Mouse (Mus musculus) heart, adult 2 months (tissue): ENCODE measurements around the gene Slc9a3r1. TPM values are rescaled to one million over a fixed set of nuclear protein-coding genes. Genes with fewer than 3 reads are reported as not detected.

ENCODE experiments used
- DNase-seq, 2 experiments: peaks; one replicate each; pipeline ENCODE4 v3.0.0; 2021
- H3K27ac ChIP-seq: fragments of 200-600 bp; 2 replicates; pipeline ENCODE4 v1.8.1; 2022
- H3K27me3 ChIP-seq: fragments of 200-500 bp; 2 replicates; pipeline ENCODE4 v1.6.1; 2012; ENCODE audit warnings: mild to moderate bottlenecking, low read length, inconsistent platforms, mixed read lengths; ENCODE audit not compliant: control insufficient read depth, insufficient read depth
- H3K36me3 ChIP-seq: fragments of 200-500 bp; 2 replicates; pipeline ENCODE4 v1.6.1; 2012; ENCODE audit warnings: low read length, inconsistent platforms; ENCODE audit not compliant: control insufficient read depth, insufficient read depth
- H3K4me1 ChIP-seq: fragments of 200-500 bp; 2 replicates; pipeline ENCODE4 v1.6.1; 2011; ENCODE audit warnings: low read length; ENCODE audit not compliant: control insufficient read depth, insufficient read depth
- H3K4me3 ChIP-seq: fragments of 200-600 bp; 2 replicates; pipeline ENCODE4 v1.8.1; 2022
- H3K79me2 ChIP-seq: fragments of 200-500 bp; replicated peaks from 2 replicates; pipeline ENCODE4 v1.6.1; 2012; ENCODE audit warnings: mild to moderate bottlenecking, inconsistent platforms, low read length, moderate library complexity, mixed read lengths; ENCODE audit not compliant: control insufficient read depth, insufficient read depth
- H3K9ac ChIP-seq: fragments of 200-500 bp; 2 replicates; pipeline ENCODE4 v1.6.1; 2012; ENCODE audit warnings: low read depth, mild to moderate bottlenecking, control low read depth, inconsistent platforms, low read length, mixed read lengths
- CTCF ChIP-seq: fragments of 200-600 bp; IDR thresholded peaks from 2 replicates; pipeline ENCODE4 v1.8.1; 2022; ENCODE audit warnings: antibody characterized with exemption, mild to moderate bottlenecking, moderate library complexity
- EP300 ChIP-seq: fragments of 200-500 bp; IDR thresholded peaks from 2 replicates; pipeline ENCODE4 v1.6.1; 2011; ENCODE audit warnings: low read depth, low read length, control low read depth; ENCODE audit not compliant: insufficient read depth
- POLR2A ChIP-seq: fragments of 200-500 bp; IDR thresholded peaks from 2 replicates; pipeline ENCODE4 v1.6.1; 2011; ENCODE audit warnings: mild to moderate bottlenecking, low read depth, low read length, control low read depth; ENCODE audit not compliant: insufficient read depth
- WGBS: fragments of 180-500 bp; shearing (Covaris S2); methylation state at CpG from one replicate; pipeline ENCODE4 v1.1.7; 2018; 5-methylcytosine and 5-hydroxymethylcytosine counted together
- intact Hi-C: fragments of 180-260 bp; cut with DNase I; formaldehyde crosslinking; loops from one replicate; pipeline ENCODE4 v1.15.1; 2025
- polyA plus RNA-seq: library from polyadenylated mRNA; depleted of rRNA; stranded (reverse); fragments of >200 nt; gene quantifications from 2 replicates; pipeline ENCODE4 v1.2.3, GENCODE M21; 2012; rRNA removed
- total RNA-seq, 2 experiments: library from RNA; stranded (reverse); gene quantifications; 2 replicates each; pipeline ENCODE4 v1.2.3; 2021

Slc9a3r1 gene
- total and polyA plus RNA-seq, 3 experiments, result 8.1 to 10.1 (median 9.7) TPM

DNA sequence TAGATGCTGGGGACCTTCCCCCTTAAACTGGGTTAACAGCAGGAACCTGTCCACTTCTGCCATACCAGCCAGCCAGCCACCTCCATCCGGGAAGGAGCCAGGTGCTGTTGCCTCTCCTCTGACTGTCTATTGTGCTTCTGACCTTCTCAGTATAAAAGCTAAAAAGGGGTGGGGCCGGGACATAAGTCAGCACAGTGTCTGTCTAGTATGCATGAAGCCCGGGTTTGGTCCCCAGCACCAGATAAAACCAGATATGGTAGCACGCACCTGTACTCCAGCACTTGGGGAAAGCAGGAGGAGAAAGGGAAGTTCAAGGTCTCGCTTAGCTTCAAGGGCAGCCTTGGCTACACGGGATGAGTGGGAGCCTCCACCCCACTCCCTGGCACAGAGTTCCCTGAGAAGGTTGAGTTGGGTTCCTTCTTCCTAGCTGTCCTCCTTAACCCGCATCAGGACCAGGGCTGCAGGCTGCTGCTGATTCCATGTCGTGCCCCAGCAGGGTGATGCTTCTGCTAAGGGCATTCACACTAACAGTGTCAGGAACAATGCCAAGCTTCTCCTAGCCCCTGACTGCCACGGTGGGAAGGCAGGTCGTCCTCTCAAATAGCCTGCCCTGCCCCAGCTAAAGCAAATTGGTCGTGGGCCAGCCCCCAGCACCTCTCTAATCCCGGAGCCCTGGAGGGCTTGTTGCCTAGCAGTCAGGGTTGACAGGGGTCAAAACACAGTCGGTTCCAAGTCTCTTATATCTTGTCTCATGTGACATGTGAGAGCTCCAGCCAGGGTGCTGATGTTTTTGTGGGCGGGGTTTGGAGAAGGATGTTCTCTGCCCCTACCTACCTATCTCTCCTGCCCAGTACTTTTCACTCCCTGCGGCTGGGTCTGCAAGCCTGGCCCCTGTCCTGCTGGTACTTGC, 66.1 kb downstream of the Slc9a3r1 start:
- Histone ChIP-seq H3K36me3 (no peaks in the 10 kb centered on the region), H3K4me1 (peaks cover 7% of the 10 kb centered on the region), H3K9ac (no peak overlapping the region), H3K27ac (no peak overlapping the region; the same call in 1 of the 2 replicates), H3K79me2 (no peaks in the 10 kb centered on the region), H3K4me3 (no peak overlapping the region), H3K27me3 (no peaks in the 10 kb centered on the region)
- DNase-seq, result peak in 1 of 2 experiments; percentile 62
- TF ChIP-seq POLR2A (no peak), CTCF (no peak), EP300 (peak; percentile 55; the same call in 1 of the 2 replicates)
- WGBS, result 50% methylated on average over 15 of the region's 15 CpGs
- intact Hi-C loops, result no loop called here

Other genes with a start within 250 kb of the Slc9a3r1 start
- gene Cd300lb, start 229.0 kb upstream of the Slc9a3r1 start, total RNA-seq, result under 1 TPM; 0.70 to 0.75 TPM
- gene Cd300lb, start 229.0 kb upstream of the Slc9a3r1 start, polyA plus RNA-seq, result 0.61 and 0.70 TPM in 2 replicates
- gene Cd300c, start 194.2 kb upstream of the Slc9a3r1 start, total RNA-seq, result not detected
- gene Cd300c, start 194.2 kb upstream of the Slc9a3r1 start, polyA plus RNA-seq, result not detected in 2 replicates
- gene Cd300ld, start 173.4 kb upstream of the Slc9a3r1 start, total RNA-seq, result 1 to 10 TPM; 1.7 to 1.8 TPM
- 3.0 and 5.1 TPM in 2 replicates for gene Cd300ld, start 173.4 kb upstream of the Slc9a3r1 start, polyA plus RNA-seq
- 1 to 10 TPM; 1.5 to 2.1 TPM for gene Cd300c2, start 161.5 kb upstream of the Slc9a3r1 start, total RNA-seq
- 2.0 and 2.2 TPM in 2 replicates for gene Cd300c2, start 161.5 kb upstream of the Slc9a3r1 start, polyA plus RNA-seq
- gene Cd300ld2, start 147.1 kb upstream of the Slc9a3r1 start, total RNA-seq, result not detected
- gene Cd300ld2, start 147.1 kb upstream of the Slc9a3r1 start, polyA plus RNA-seq, result 0.37 TPM in 1 of 2 replicates, not detected in the other
- 1 to 10 TPM in 1 of 2 experiments, under 1 TPM in 1; 0.52 to 1.1 TPM for gene Cd300ld4, start 136.3 kb upstream of the Slc9a3r1 start, total RNA-seq
- 0.47 and 3.9 TPM in 2 replicates for gene Cd300ld4, start 136.3 kb upstream of the Slc9a3r1 start, polyA plus RNA-seq
- 1 to 10 TPM; 2.7 to 9.1 TPM for gene Cd300ld5, start 125.6 kb upstream of the Slc9a3r1 start, total RNA-seq
- 3.0 TPM in 1 of 2 replicates, not detected in the other for gene Cd300ld5, start 125.6 kb upstream of the Slc9a3r1 start, polyA plus RNA-seq
- gene Cd300ld3, start 114.9 kb upstream of the Slc9a3r1 start, total RNA-seq, result 1 to 10 TPM; 5.8 to 8.6 TPM
- 11.4 and 22.1 TPM in 2 replicates for gene Cd300ld3, start 114.9 kb upstream of the Slc9a3r1 start, polyA plus RNA-seq
- gene Cd300e, start 101.2 kb upstream of the Slc9a3r1 start, total RNA-seq, result under 1 TPM; 0.45 to 0.50 TPM
- 0.18 and 0.47 TPM in 2 replicates for gene Cd300e, start 101.2 kb upstream of the Slc9a3r1 start, polyA plus RNA-seq
- gene Rab37, start 71.9 kb upstream of the Slc9a3r1 start, total RNA-seq, result under 1 TPM; 0.31 to 0.32 TPM
- 1.1 and 1.3 TPM in 2 replicates for gene Rab37, start 71.9 kb upstream of the Slc9a3r1 start, polyA plus RNA-seq
- under 1 TPM; 0.11 to 0.60 TPM for gene Cd300lf, start 29.3 kb upstream of the Slc9a3r1 start, total RNA-seq
- 0.38 and 1.00 TPM in 2 replicates for gene Cd300lf, start 29.3 kb upstream of the Slc9a3r1 start, polyA plus RNA-seq
- 10 to 100 TPM in 1 of 2 experiments, 1 to 10 TPM in 1; 8.8 to 11.6 TPM for gene Tmem104, start 24.1 kb downstream of the Slc9a3r1 start, total RNA-seq
- 8.6 and 9.9 TPM in 2 replicates for gene Tmem104, start 24.1 kb downstream of the Slc9a3r1 start, polyA plus RNA-seq
- gene Nat9, start 24.5 kb downstream of the Slc9a3r1 start, total RNA-seq, result 10 to 100 TPM; 18.5 to 23.6 TPM
- gene Nat9, start 24.5 kb downstream of the Slc9a3r1 start, polyA plus RNA-seq, result 20.2 and 31.5 TPM in 2 replicates
- under 1 TPM; 0.25 to 0.26 TPM for gene Grin2c, start 103.9 kb downstream of the Slc9a3r1 start, total RNA-seq
- gene Grin2c, start 103.9 kb downstream of the Slc9a3r1 start, polyA plus RNA-seq, result 1.6 and 2.0 TPM in 2 replicates
- 1 to 10 TPM; 7.1 to 8.8 TPM for gene Fdxr, start 113.7 kb downstream of the Slc9a3r1 start, total RNA-seq
- 8.4 and 8.7 TPM in 2 replicates for gene Fdxr, start 113.7 kb downstream of the Slc9a3r1 start, polyA plus RNA-seq
- 1 to 10 TPM; 1.6 to 1.8 TPM for gene Fads6, start 134.3 kb downstream of the Slc9a3r1 start, total RNA-seq
- 1.9 and 2.0 TPM in 2 replicates for gene Fads6, start 134.3 kb downstream of the Slc9a3r1 start, polyA plus RNA-seq
- gene Otop2, start 143.8 kb downstream of the Slc9a3r1 start, total RNA-seq, result not detected
- gene Otop2, start 143.8 kb downstream of the Slc9a3r1 start, polyA plus RNA-seq, result not detected in 2 replicates
- under 1 TPM in 1 of 2 experiments, not detected in 1; 0.07 TPM for gene Ush1g, start 158.7 kb downstream of the Slc9a3r1 start, total RNA-seq
- 0.10 and 0.18 TPM in 2 replicates for gene Ush1g, start 158.7 kb downstream of the Slc9a3r1 start, polyA plus RNA-seq
- not detected for gene Otop3, start 171.4 kb downstream of the Slc9a3r1 start, total RNA-seq
- not detected in 2 replicates for gene Otop3, start 171.4 kb downstream of the Slc9a3r1 start, polyA plus RNA-seq
- gene Hid1, start 204.4 kb downstream of the Slc9a3r1 start, total RNA-seq, result 1 to 10 TPM; 3.0 to 5.1 TPM
- gene Hid1, start 204.4 kb downstream of the Slc9a3r1 start, polyA plus RNA-seq, result 6.1 and 7.3 TPM in 2 replicates
- gene Cdr2l, start 218.6 kb downstream of the Slc9a3r1 start, total RNA-seq, result 1 to 10 TPM; 4.5 TPM
- gene Cdr2l, start 218.6 kb downstream of the Slc9a3r1 start, polyA plus RNA-seq, result 6.2 and 6.7 TPM in 2 replicates
- gene Mrpl58, start 240.4 kb downstream of the Slc9a3r1 start, total RNA-seq, result 100 to 1,000 TPM; 144 to 159 TPM
- 82.7 and 104 TPM in 2 replicates for gene Mrpl58, start 240.4 kb downstream of the Slc9a3r1 start, polyA plus RNA-seq